Mouse (Mus musculus): ENCODE results near the gene Pdyn. TPM values are rescaled to one million over a fixed set of nuclear protein-coding genes. Genes with fewer than 3 reads are reported as not detected.

Gene Pdyn
- total RNA-seq, 2 experiments from 2014 or later = 11.9 to 18.7 TPM

- DNase-seq (ENCODE audit: low spot score in 2 of 2) = no peak
Observed at GRCm38 (mm10) chr2:129655033-129655432, 44.6 kb downstream of the Pdyn start.

DNA sequence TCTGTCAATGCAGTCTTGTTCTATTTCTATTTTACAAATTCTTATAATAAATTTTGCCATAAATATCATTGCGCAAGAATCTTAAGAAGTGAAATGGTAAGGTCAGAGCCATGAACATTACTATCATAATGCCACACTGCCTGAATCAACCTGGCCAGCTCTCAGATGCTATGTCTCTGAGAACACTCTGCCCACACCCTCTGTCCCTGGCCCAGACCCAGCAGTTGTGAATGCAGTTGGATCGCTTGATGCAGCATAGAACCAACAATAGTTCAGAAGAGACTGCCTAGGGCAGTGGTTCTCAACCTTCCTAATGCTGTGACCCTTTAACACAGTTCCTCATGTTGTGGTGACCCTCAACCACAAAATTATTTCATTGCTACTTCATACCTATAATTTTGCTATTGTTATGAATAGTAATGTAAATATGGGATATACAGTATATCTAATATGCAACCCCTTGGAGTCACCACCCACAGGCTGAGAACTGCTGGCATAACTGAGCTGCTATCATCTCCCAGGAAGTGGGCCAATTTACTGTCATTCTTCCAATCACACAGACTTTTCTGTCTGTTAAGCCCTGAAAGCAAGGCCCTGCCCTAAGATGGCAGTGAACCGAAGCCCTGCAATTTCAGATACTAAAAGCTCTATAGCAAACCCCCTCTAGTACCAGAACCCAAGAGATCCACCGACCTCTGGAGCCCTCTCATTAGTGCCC, 45.3 kb downstream of the Pdyn start:
- DNase-seq (ENCODE audit: low spot score in 2 of 2) = peak in 1 of 2 experiments; percentile 39

DNA sequence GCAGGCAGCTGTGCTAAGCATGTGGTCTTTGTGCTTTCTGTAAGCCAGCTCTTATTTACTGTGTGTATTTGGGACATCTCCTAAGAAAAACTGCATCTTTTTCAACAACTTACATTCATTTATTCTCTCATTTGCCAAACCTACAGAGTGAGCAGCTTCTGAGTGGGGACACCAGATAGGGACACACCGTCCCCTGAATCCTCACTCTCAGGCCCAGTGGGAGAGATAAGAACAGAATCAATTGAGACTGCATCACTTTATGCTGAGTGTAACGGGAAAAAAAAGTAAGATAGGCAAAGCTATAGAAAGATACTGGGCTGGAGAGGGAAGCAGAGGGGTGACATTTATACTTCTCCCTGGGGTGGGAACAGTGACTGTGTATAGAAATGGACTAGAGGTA, 46.0 kb downstream of the Pdyn start:
- no peak for DNase-seq (ENCODE audit: low spot score in 2 of 2)

- DNase-seq (ENCODE audit: low spot score in 2 of 2) = no peak
Observed at GRCm38 (mm10) chr2:129652616-129653015, 47.0 kb downstream of the Pdyn start.

Other genes with a start within 250 kb of the Pdyn start
- gene F830045P16Rik, start 163.2 kb downstream of the Pdyn start, total RNA-seq (2021) = under 1 TPM; 0.22 to 0.43 TPM
- 100 to 1,000 TPM; 295 to 305 TPM for gene Sirpa, start 107.0 kb downstream of the Pdyn start, total RNA-seq (2021)
- 10 to 100 TPM; 30.1 to 31.1 TPM for gene Stk35, start 100.7 kb upstream of the Pdyn start, total RNA-seq (2021)

Data from layer of hippocampus, adult 18-20 months (tissue).